Mouse (Mus musculus): ENCODE results near the gene Btn2a2.

- TF ChIP-seq CTCF (conservative IDR thresholded peaks at IDR 0.05; ENCODE audit: low read length) (no peak), POU5F1 (IDR thresholded peaks at IDR 0.05; ENCODE audit: borderline replicate concordance, low read length) (no peak)
Measured at GRCm38 (mm10) chr13:23500424-23501200, 12.0 kb upstream of the Btn2a2 start.

All from E14TG2a.4 (cell line).